Mouse (Mus musculus): ENCODE data around the gene Cars.
"Not testable (repeated sequence)": the region's sequence is repeated elsewhere in the genome, so short reads cannot be mapped to it uniquely, and the experiment has no call there.

Cars gene

GRCm38 (mm10) chr7:143599428-143600230, at the start of gene Cars:
TSS of gene Cars (minus strand) at chr7:143600090.
- CTCF ChIA-PET = interaction anchor here (0.8 kb wide), 1 partner anchor 164 kb away, joined by 3 read pairs; no protein-coding TSS in a partner anchor

GRCm38 (mm10) chr7:143649034-143649768, 49.3 kb upstream of the Cars start, which contains the start of gene Tnfrsf22:
TSS of gene Tnfrsf22 (minus strand) at chr7:143649661.
- CTCF ChIA-PET = no interaction called here

- CTCF ChIA-PET = not testable (repeated sequence)
These were observed 44.1 kb upstream of the Cars start for GRCm38 (mm10) chr7:143643949-143644348.

- CTCF ChIA-PET = no interaction called here
These were observed 36.8 kb upstream of the Cars start for GRCm38 (mm10) chr7:143636674-143637073.

GRCm38 (mm10) chr7:143631503-143631902, 31.6 kb upstream of the Cars start:
- CTCF ChIA-PET = no interaction called here

- CTCF ChIA-PET = no interaction called here
These were observed 29.6 kb upstream of the Cars start for GRCm38 (mm10) chr7:143629501-143629900.

- CTCF ChIA-PET = no interaction called here
These were observed 28.6 kb upstream of the Cars start, which contains the start of gene Tnfrsf26 for GRCm38 (mm10) chr7:143628540-143628939. TSS of gene Tnfrsf26 (minus strand) at chr7:143628722.

GRCm38 (mm10) chr7:143627555-143628286, 27.8 kb upstream of the Cars start:
- CTCF ChIA-PET = interaction anchor here (0.6 kb wide), 1 partner anchor 695 kb away, joined by 22 read pairs; no protein-coding TSS in a partner anchor

GRCm38 (mm10) chr7:143626178-143626577, 26.3 kb upstream of the Cars start:
- CTCF ChIA-PET = interaction anchor here (0.7 kb wide), 2 partner anchors 13 to 17 kb away, joined by 7 to 8 read pairs; no protein-coding TSS in a partner anchor

- CTCF ChIA-PET = interaction anchor here (0.6 kb wide), 1 partner anchor 122 kb away, joined by 4 read pairs; no protein-coding TSS in a partner anchor
These were observed 25.3 kb upstream of the Cars start for GRCm38 (mm10) chr7:143625151-143625550.

- CTCF ChIA-PET = interaction anchor here (0.6 to 0.7 kb wide), 2 partner anchors 57 to 121 kb away, joined by 3 to 4 read pairs; no protein-coding TSS in a partner anchor
These were observed 24.7 kb upstream of the Cars start for GRCm38 (mm10) chr7:143624561-143624960.

- CTCF ChIA-PET = no interaction called here
These were observed 21.1 kb upstream of the Cars start for GRCm38 (mm10) chr7:143620951-143621350.

- CTCF ChIA-PET = no interaction called here
These were observed 14.7 kb upstream of the Cars start for GRCm38 (mm10) chr7:143614404-143615135.

- CTCF ChIA-PET = interaction anchor here (0.6 kb wide), 1 partner anchor 85 kb away, joined by 10 read pairs; no protein-coding TSS in a partner anchor
These were observed 12.3 kb upstream of the Cars start for GRCm38 (mm10) chr7:143612215-143612614.

GRCm38 (mm10) chr7:143605321-143605720, 5.4 kb upstream of the Cars start:
- CTCF ChIA-PET = no interaction called here

GRCm38 (mm10) chr7:143604889-143605288, 5.0 kb upstream of the Cars start:
- CTCF ChIA-PET = interaction anchor here (0.7 kb wide), 2 partner anchors 11 to 217 kb away, joined by 4 to 6 read pairs; no protein-coding TSS in a partner anchor

- CTCF ChIA-PET = no interaction called here
These were observed 1.8 kb upstream of the Cars start for GRCm38 (mm10) chr7:143601705-143602104.

GRCm38 (mm10) chr7:143600231-143600740, 396 bp upstream of the Cars start:
- CTCF ChIA-PET = interaction anchor here (1.1 kb wide), 1 partner anchor 138 kb away, joined by 3 read pairs; no protein-coding TSS in a partner anchor

- CTCF ChIA-PET = no interaction called here
These were observed 5.0 kb downstream of the Cars start for GRCm38 (mm10) chr7:143594865-143595264.

GRCm38 (mm10) chr7:143592255-143592654, 7.6 kb downstream of the Cars start:
- CTCF ChIA-PET = no interaction called here

- CTCF ChIA-PET = interaction anchor here (0.8 kb wide), 1 partner anchor 31 kb away, joined by 3 read pairs; no protein-coding TSS in a partner anchor
These were observed 11.9 kb downstream of the Cars start for GRCm38 (mm10) chr7:143588006-143588405.
